8 mouse cellular contexts compared by ENCODE assay signal in the genomic region with DNA sequence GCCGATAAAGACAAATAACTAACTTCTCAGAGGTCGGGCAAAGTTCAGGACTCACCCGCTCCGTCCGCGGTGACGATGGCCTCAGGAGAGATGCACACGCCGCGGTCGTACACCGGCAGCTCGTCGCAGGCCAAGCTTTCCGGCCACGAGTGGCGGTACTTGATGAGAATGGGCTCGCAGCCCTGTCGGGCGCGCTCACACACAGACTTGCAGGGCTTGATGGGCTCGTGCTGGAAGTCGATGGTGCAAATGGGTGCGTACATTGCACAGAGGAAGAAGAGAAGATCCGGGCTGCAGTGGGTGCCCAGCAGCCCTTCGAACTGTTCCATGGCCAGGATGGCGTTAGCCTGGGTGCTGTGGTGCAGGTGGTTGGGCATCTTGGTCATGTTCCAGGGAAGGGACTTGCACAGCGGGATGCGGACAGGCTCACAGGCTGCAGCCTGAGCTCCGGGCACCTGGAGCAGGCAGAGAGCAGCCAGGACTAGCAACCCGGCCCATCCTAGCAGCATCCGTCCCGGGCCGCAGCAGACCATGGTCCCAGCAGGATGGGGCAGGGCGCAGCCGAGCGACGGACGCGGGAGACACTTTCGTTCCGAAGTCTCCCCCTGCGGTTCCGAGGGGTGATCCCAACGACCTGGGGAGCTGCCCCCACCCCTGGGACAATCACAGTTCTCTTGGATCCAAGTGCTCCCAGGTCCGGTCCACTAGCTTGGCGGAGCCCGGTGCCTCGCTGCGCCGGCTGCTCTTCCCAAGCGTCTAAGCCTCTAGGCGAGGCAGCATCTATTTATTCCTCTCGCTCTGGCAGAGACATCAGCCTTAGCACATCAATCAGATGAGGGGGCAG. TPM values are rescaled to one million over a fixed set of nuclear protein-coding genes. Genes with fewer than 3 reads are reported as not detected.
DNase-seq lines count a peak whose midpoint lies in the region; ATAC-seq and TF ChIP-seq lines count a peak whose summit lies in the region.

No protein-coding gene starts in this region.

- H3K4me1 ChIP-seq in forebrain, embryonic 11.5 days (replicated peaks; ENCODE audit: control insufficient read depth, insufficient read depth, low read length): peaks cover 4% of the 10 kb centered on the region; the same call in 1 of the 2 replicates
- H3K4me1 ChIP-seq in lung, postnatal 0 days (ENCODE audit: insufficient read depth, low read depth, low read length): peaks cover 8% of the 10 kb centered on the region; the same call in 1 of the 2 replicates

- peak overlapping the region; percentile 98 for H3K4me2 ChIP-seq in forebrain, embryonic 11.5 days (ENCODE audit: low read depth, low read length, severe bottlenecking)
- H3K4me2 ChIP-seq in lung, postnatal 0 days (replicated peaks; ENCODE audit: low read depth, low read length): peak overlapping the region; percentile 96

- under 1% methylated on average over 54 of the region's 54 CpGs for WGBS in forebrain, embryonic 11.5 days
- under 1% methylated on average over 50 of the region's 54 CpGs for WGBS in lung, postnatal 0 days

- TF ChIP-seq EP300 in lung, postnatal 0 days (IDR thresholded peaks at IDR 0.05): no peak

- intact Hi-C loops in heart, postnatal 14 days (cut with DNase I): loop anchor here (5.0 kb wide), 1 partner anchor 89 kb away; no protein-coding TSS in a partner anchor

- peaks cover 16% of the 10 kb centered on the region for H3K27me3 ChIP-seq in forebrain, embryonic 11.5 days (ENCODE audit: control insufficient read depth, insufficient read depth, low read length)
- peaks cover 5% of the 10 kb centered on the region; the same call in 1 of the 2 replicates for H3K27me3 ChIP-seq in lung, postnatal 0 days (replicated peaks; ENCODE audit: insufficient read depth, low read length)

- peaks cover 4% of the 10 kb centered on the region for H3K9me3 ChIP-seq in forebrain, embryonic 11.5 days (ENCODE audit: control insufficient read depth, low read length)
- peaks cover 2% of the 10 kb centered on the region; the same call in 1 of the 2 replicates for H3K9me3 ChIP-seq in lung, postnatal 0 days (ENCODE audit: low read length)

- H3K9ac ChIP-seq in forebrain, embryonic 11.5 days (ENCODE audit: low read length): peak overlapping the region; percentile 63
- H3K9ac ChIP-seq in lung, postnatal 0 days (replicated peaks; ENCODE audit: low read depth): peak overlapping the region; percentile 16; the same call in 1 of the 2 replicates

- DNase-seq in ES-CJ7 (ENCODE audit: low read depth, low spot score): peak; percentile 31
- DNase-seq in brain, adult 2 months (ENCODE audit: low read depth, low spot score): peak; percentile 71
- DNase-seq in forebrain, embryonic 11.5 days (ENCODE audit: low spot score): peak; percentile 76
- DNase-seq in heart, postnatal 14 days: peak; percentile 35 to 36
- DNase-seq in kidney, postnatal 25 days: peak; percentile 47 to 70
- no peak for DNase-seq in lung, postnatal 0 days (ENCODE audit: low spot score)
- DNase-seq in retina, postnatal 1 day: peak; percentile 47
- DNase-seq in spleen, postnatal 14 days (ENCODE audit: low spot score in 2 of 2): no peak

- H3K27ac ChIP-seq in forebrain, embryonic 11.5 days (ENCODE audit: low read depth, low read length): no peak overlapping the region; the same call in 1 of the 2 replicates
- H3K27ac ChIP-seq in lung, postnatal 0 days (ENCODE audit: low read length): no peak overlapping the region

- no peaks in the 10 kb centered on the region for H3K36me3 ChIP-seq in forebrain, embryonic 11.5 days (ENCODE audit: control insufficient read depth, insufficient read depth, low read length)
- H3K36me3 ChIP-seq in lung, postnatal 0 days (ENCODE audit: insufficient read depth, low read length): no peaks in the 10 kb centered on the region

- TF ChIP-seq CTCF in lung, postnatal 0 days (IDR thresholded peaks at IDR 0.05): no peak

- H3K4me3 ChIP-seq in forebrain, embryonic 11.5 days (ENCODE audit: low read depth, low read length): peak overlapping the region; percentile 52
- H3K4me3 ChIP-seq in lung, postnatal 0 days (ENCODE audit: low read depth, low read length): peak overlapping the region; percentile 53

- ATAC-seq in forebrain, embryonic 11.5 days (replicated peaks; ENCODE audit: low FRiP score): peak; percentile 55
- ATAC-seq in lung, postnatal 0 days: peak; percentile 53

RNA-seq across cellular contexts. Expression of gene Frzb, which starts 0.9 kb away (rescaled TPM):
- polyA plus RNA-seq in forebrain, embryonic 11.5 days (2014; fragmentation: Nextera tagmentation; extraction: Ambion mirVana): 17.0 and 19.5 TPM in 2 replicates
- 1 to 10 TPM; 5.4 to 6.0 TPM for total RNA-seq in heart, postnatal 14 days (2021)
- 0.24 and 0.42 TPM in 2 replicates for polyA plus RNA-seq in lung, postnatal 0 days (2015; fragmentation: Nextera tagmentation; extraction: Ambion mirVana)

Comparison
In these comparisons a context has a peak if more than half of its experiments do, and no peak if none do; other contexts are left out.
1. DNase-seq: peak in ES-CJ7 (single experiment), brain, adult 2 months (single experiment), forebrain, embryonic 11.5 days (single experiment), heart, postnatal 14 days (2 of 2), kidney, postnatal 25 days (2 of 2) and retina, postnatal 1 day (single experiment); none in lung, postnatal 0 days (single experiment) and spleen, postnatal 14 days (0 of 2).
2. RNA of gene Frzb, which starts 0.9 kb away (polyA plus RNA-seq): 17.0 to 19.5 TPM in forebrain, embryonic 11.5 days; 0.24 to 0.42 TPM in lung, postnatal 0 days; every median in the first group is over 10 times any median in the second.